Mouse (Mus musculus): ENCODE measurements around the gene Mapk1ip1l. TPM values are rescaled to one million over a fixed set of nuclear protein-coding genes. Genes with fewer than 3 reads are reported as not detected.
A peak's percentile ranks its signal among the peaks of the same experiment; 100 is the strongest.

Mapk1ip1l gene
- total and polyA plus RNA-seq, 3 experiments: 33.8 to 159 (median 59.5) TPM

GRCm38 (mm10) chr14:47304814-47305405 is 6.8 kb downstream of the Mapk1ip1l start:
- H3K36me3 ChIP-seq (ENCODE audit: control insufficient read depth in 1 of 2, insufficient read depth in 2 of 2, low read length in 2 of 2): peaks cover 5 to 25% of the 10 kb centered on the region in 2 experiments; a peak in 3 of 4 replicates
- peak; percentile 66 for DNase-seq (ENCODE audit: low read depth, low spot score)
- H3K4me1 ChIP-seq (ENCODE audit: control insufficient read depth in 1 of 2, insufficient read depth in 2 of 2, low read length in 2 of 2): peaks cover 8% of the 10 kb centered on the region in 2 experiments; a peak in 3 of 4 replicates
- H3K9me3 ChIP-seq (replicated peaks; ENCODE audit: insufficient read depth, low read length): no peaks in the 10 kb centered on the region
- no peak overlapping the region for H3K27ac ChIP-seq (ENCODE audit: control insufficient read depth, low read depth, low read length)
- TF ChIP-seq SIN3A (IDR thresholded peaks at IDR 0.05; ENCODE audit: low read length) (peak; percentile 31; the same call in 1 of the 2 replicates), POLR2AphosphoS2 (IDR thresholded peaks at IDR 0.05; ENCODE audit: low read length) (no peak), POLR2AphosphoS5 (IDR thresholded peaks at IDR 0.05; ENCODE audit: borderline replicate concordance, low read depth, low read length) (no peak), GATA1 (IDR thresholded peaks at IDR 0.05; ENCODE audit: low read depth, low read length) (0 out of 2 replicates have a peak, but pooled peaks have one; percentile 19), NRF1 (IDR thresholded peaks at IDR 0.05; ENCODE audit: insufficient read depth, low read depth, low read length, poor library complexity, severe bottlenecking) (no peak), MYC (IDR thresholded peaks at IDR 0.05; ENCODE audit: low read depth, low read length) (no peak), ETS1 (IDR thresholded peaks at IDR 0.05; ENCODE audit: low read depth, low read length) (no peak), RCOR1 (IDR thresholded peaks at IDR 0.05; ENCODE audit: low read depth, low read length) (peak; percentile 11; the same call in 1 of the 2 replicates)
- no peaks in the 10 kb centered on the region for H3K27me3 ChIP-seq (ENCODE audit: control insufficient read depth in 1 of 2, insufficient read depth in 2 of 2, low read length in 2 of 2)
- no peak overlapping the region for H3K4me3 ChIP-seq (ENCODE audit: control insufficient read depth in 1 of 2, insufficient read depth in 1 of 2, low read depth in 2 of 2, low read length in 2 of 2)
- H3K79me2 ChIP-seq (ENCODE audit: control insufficient read depth, insufficient read depth, low read length, poor library complexity): peaks cover 67% of the 10 kb centered on the region
- H3K9ac ChIP-seq (ENCODE audit: control insufficient read depth, low read depth, low read length, poor library complexity, severe bottlenecking): no peak overlapping the region

GRCm38 (mm10) chr14:47305933-47306332 is 7.9 kb downstream of the Mapk1ip1l start:
- Histone ChIP-seq H3K9ac (ENCODE audit: control insufficient read depth, low read depth, low read length, poor library complexity, severe bottlenecking) (no peak overlapping the region), H3K9me3 (replicated peaks; ENCODE audit: insufficient read depth, low read length) (no peaks in the 10 kb centered on the region), H3K79me2 (ENCODE audit: control insufficient read depth, insufficient read depth, low read length, poor library complexity) (peaks cover 60% of the 10 kb centered on the region), H3K27ac (ENCODE audit: control insufficient read depth, low read depth, low read length) (no peak overlapping the region), H3K4me1 (ENCODE audit: control insufficient read depth in 1 of 2, insufficient read depth in 2 of 2, low read length in 2 of 2) (peaks cover 8% of the 10 kb centered on the region in 2 experiments; a peak in 3 of 4 replicates), H3K27me3 (ENCODE audit: control insufficient read depth in 1 of 2, insufficient read depth in 2 of 2, low read length in 2 of 2) (no peaks in the 10 kb centered on the region), H3K36me3 (ENCODE audit: control insufficient read depth in 1 of 2, insufficient read depth in 2 of 2, low read length in 2 of 2) (peaks cover 6 to 16% of the 10 kb centered on the region in 2 experiments), H3K4me3 (ENCODE audit: control insufficient read depth in 1 of 2, insufficient read depth in 1 of 2, low read depth in 2 of 2, low read length in 2 of 2) (no peak overlapping the region)
- DNase-seq (ENCODE audit: low read depth, low spot score): no peak
- TF ChIP-seq ELF1 (IDR thresholded peaks at IDR 0.05; ENCODE audit: low read depth, low read length): no peak
- no peak for TF ChIP-seq MAX (IDR thresholded peaks at IDR 0.05; ENCODE audit: low read length)
- TF ChIP-seq MYB (IDR thresholded peaks at IDR 0.05; ENCODE audit: low read depth, low read length): no peak
- no peak for TF ChIP-seq POLR2AphosphoS5 (IDR thresholded peaks at IDR 0.05; ENCODE audit: borderline replicate concordance, low read depth, low read length)
- TF ChIP-seq NELFE (IDR thresholded peaks at IDR 0.05; ENCODE audit: low read depth, low read length): no peak
- TF ChIP-seq POLR2AphosphoS2 (IDR thresholded peaks at IDR 0.05; ENCODE audit: low read length): no peak
- no peak for TF ChIP-seq E2F4 (IDR thresholded peaks at IDR 0.05; ENCODE audit: borderline replicate concordance, low read depth, low read length)
- no peak for TF ChIP-seq CHD2 (IDR thresholded peaks at IDR 0.05; ENCODE audit: low read length)
- TF ChIP-seq POLR2A (IDR thresholded peaks at IDR 0.05; ENCODE audit: control insufficient read depth in 1 of 2, insufficient read depth in 1 of 2, low read depth in 1 of 2, low read length in 2 of 2, poor library complexity in 1 of 2): no peak
- TF ChIP-seq MAFK (IDR thresholded peaks at IDR 0.05; ENCODE audit: borderline replicate concordance, low read depth, low read length): no peak
- TF ChIP-seq TCF12 (IDR thresholded peaks at IDR 0.05; ENCODE audit: low read depth, low read length): no peak
- TF ChIP-seq JUND (IDR thresholded peaks at IDR 0.05; ENCODE audit: low read depth, low read length): no peak
- no peak for TF ChIP-seq USF1 (IDR thresholded peaks at IDR 0.05; ENCODE audit: low read depth, low read length)
- no peak for TF ChIP-seq UBTF (IDR thresholded peaks at IDR 0.05; ENCODE audit: borderline replicate concordance, insufficient read depth, low read depth, low read length)
- no peak for TF ChIP-seq HCFC1 (IDR thresholded peaks at IDR 0.05; ENCODE audit: low read depth, low read length)
- TF ChIP-seq MAZ (IDR thresholded peaks at IDR 0.05; ENCODE audit: low read depth, low read length): no peak
- TF ChIP-seq TAL1 (IDR thresholded peaks at IDR 0.05; ENCODE audit: low read length): no peak
